Mouse (Mus musculus) left cerebral cortex, adult 6 months (tissue): ENCODE results near the gene Upp2. TPM values are rescaled to one million over a fixed set of nuclear protein-coding genes. Genes with fewer than 3 reads are reported as not detected.

Experiments
- long read RNA-seq, 2 experiments: library from polyadenylated mRNA; unstranded; transcript quantifications; one replicate each; pipeline ENCODE4 v2.0.0; 2019 to 2020
- polyA plus RNA-seq: library from polyadenylated mRNA; unstranded; fragments of <200 nt; fragmentation: Nextera tagmentation; gene quantifications from 2 replicates; pipeline ENCODE4 v1.2.3, GENCODE M21; 2021

Upp2 gene
- 6.3 and 31.5 TPM in 2 replicates for polyA plus RNA-seq
- long read RNA-seq, experiment 1, partial matches to known transcripts: 3 of 13 reads
- long read RNA-seq, experiment 1, other reads (novel, unspliced or antisense): 9 of 13 reads
- long read RNA-seq, experiment 2, partial matches to known transcripts: 2 of 8 reads
- long read RNA-seq, experiment 2, other reads (novel, unspliced or antisense): 6 of 8 reads

DNA sequence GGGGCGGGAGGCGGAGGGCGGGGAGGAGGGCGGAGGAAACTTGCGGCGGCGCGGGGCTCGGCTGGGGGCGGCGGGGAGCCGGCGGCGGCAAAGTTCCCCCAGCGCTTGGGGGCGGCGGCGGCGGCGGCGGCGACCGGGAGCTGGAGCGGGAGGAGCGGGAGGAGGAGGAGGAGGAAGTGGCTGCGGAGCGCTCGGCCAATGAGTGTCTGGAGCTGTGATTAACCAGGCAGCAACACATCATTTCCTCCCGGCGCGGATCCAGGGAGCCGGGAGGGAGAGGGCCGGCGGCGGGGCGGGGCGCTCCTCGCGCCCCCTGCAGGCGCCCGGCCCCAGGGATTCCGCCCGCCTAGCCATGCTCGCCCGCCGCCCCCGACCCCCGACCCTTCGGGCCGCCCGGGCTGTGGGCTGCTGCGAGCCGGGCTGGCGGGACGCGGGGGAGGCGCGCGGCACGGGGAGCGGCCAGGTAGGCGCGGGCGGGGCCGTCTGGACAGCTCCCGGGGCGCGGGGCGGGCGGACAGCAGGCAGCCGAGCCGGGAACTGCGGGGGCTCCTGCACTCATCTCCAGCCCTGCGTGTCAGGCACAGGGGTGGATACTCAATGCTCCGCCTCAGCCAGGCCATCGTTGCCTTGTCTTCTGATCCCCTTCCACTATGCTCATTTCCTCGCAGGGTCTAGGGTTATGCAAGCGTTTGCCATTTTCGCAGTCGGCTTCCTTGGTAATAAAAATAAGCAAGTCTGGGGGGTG lies at the start of gene Upp2, which contains the start of gene Acvr1:
Gene Upp2 (plus strand): TSS at position 233 of the 745 bp plus-strand sequence.
Gene Acvr1 (minus strand): TSS at position 92 of the 745 bp plus-strand sequence.

Other genes starting within 250 kb of the Upp2 start
- gene Acvr1c, start 209.4 kb upstream of the Upp2 start, polyA plus RNA-seq: 5.5 and 6.8 TPM in 2 replicates
- not detected in 2 replicates for gene Gm17409, start 97.2 kb upstream of the Upp2 start, polyA plus RNA-seq
- gene Acvr1, start 141 bp upstream of the Upp2 start, polyA plus RNA-seq: 7.7 and 9.5 TPM in 2 replicates